Comparison of ENCODE assay signal across 9 mouse cellular contexts in genomic region chr4:46487348-46487747, GRCm38 (mm10). TPM values are rescaled to one million over a fixed set of nuclear protein-coding genes. Genes with fewer than 3 reads are reported as not detected.
DNase-seq lines count a peak whose midpoint lies in the region; ATAC-seq lines count a peak whose summit lies in the region.
"Had no signal": no experiment of that assay in that cellular context is flagged by ENCODE, and none has a peak within 500 bp of the region (broad histone marks: within the 10 kb centered on the region; RNA-seq: fewer than 3 reads in every experiment).

No protein-coding gene starts in this region.

- H3K27ac ChIP-seq in macrophage, result 0 out of 2 replicates have a peak overlapping the region, but pooled peaks have one; percentile 5
- H3K27ac ChIP-seq: left cerebral cortex, adult 2 months; neural tube, embryonic 12.5 days had no signal

- H3K4me1 ChIP-seq in megakaryocyte, embryonic 14.5 days, result peaks cover 85% of the 10 kb centered on the region

- peaks cover 15% of the 10 kb centered on the region for H3K36me3 ChIP-seq in megakaryocyte, embryonic 14.5 days (replicated peaks; ENCODE audit: low read length)
- H3K36me3 ChIP-seq in macrophage (ENCODE audit: inconsistent target), result no peaks in the 10 kb centered on the region
- H3K36me3 ChIP-seq: neural tube, embryonic 12.5 days had no signal

- ATAC-seq in megakaryocyte, adult 5-6 weeks (ENCODE audit: poor library complexity, severe bottlenecking), result no peak

- peaks cover 31% of the 10 kb centered on the region for H3K79me2 ChIP-seq in macrophage (ENCODE audit: inconsistent target)

- 72% methylated on average over 4 of the region's 5 CpGs for WGBS in macrophage (ENCODE audit: missing documents)

- DNase-seq in cerebellum, adult 9-10 months, result peak; percentile 52
- DNase-seq in heart, postnatal 25 days (ENCODE audit: low spot score), result peak; percentile 73
- no peak for DNase-seq in MN1 (ENCODE audit: low spot score)
- no peak for DNase-seq in B cell, adult 2 months

- H3K9me3 ChIP-seq in megakaryocyte, embryonic 14.5 days, result no peaks in the 10 kb centered on the region
- H3K9me3 ChIP-seq: neural tube, embryonic 12.5 days had no signal

- peak overlapping the region; percentile 38 for H3K4me3 ChIP-seq in megakaryocyte, embryonic 14.5 days (replicated peaks)
- no peak overlapping the region for H3K4me3 ChIP-seq in macrophage (ENCODE audit: inconsistent target)
- H3K4me3 ChIP-seq: left cerebral cortex, adult 2 months; neural tube, embryonic 12.5 days had no signal

- intact Hi-C loops in heart, postnatal 25 days (cut with DNase I), result loop anchor here (5.0 kb wide), 1 partner anchor 35 kb away; the partner anchor contains the start of gene Anp32b

- H3K27me3 ChIP-seq in megakaryocyte, embryonic 14.5 days (replicated peaks), result no peaks in the 10 kb centered on the region
- H3K27me3 ChIP-seq: neural tube, embryonic 12.5 days had no signal

RNA-seq across cellular contexts. Expression of gene Nans, which starts 1.7 kb away (rescaled TPM):
- polyA plus RNA-seq in megakaryocyte, embryonic 14.5 days (2012; ENCODE audit: insufficient read depth, low replicate concordance), result 34.0 and 67.2 TPM in 2 replicates
- 39.9 and 45.3 TPM in 2 replicates for total RNA-seq in megakaryocyte, adult 5-6 weeks (2015)
- total RNA-seq in megakaryocyte, adult 5-6 weeks (2017), result 52.9 and 53.9 TPM in 2 replicates
- total RNA-seq in heart, postnatal 25 days (2021), result 10 to 100 TPM; 15.5 to 16.5 TPM
- 10 to 100 TPM in 5 of 26 experiments, 1 to 10 TPM in 21; 1.9 to 14.7 (median 6.4) TPM for total RNA-seq in macrophage (2018; cell fraction: chromatin; rRNA removed)
- total RNA-seq in macrophage (2018; cell fraction: cytosol; rRNA removed), result 10 to 100 TPM; 20.9 to 34.7 (median 26.7) TPM
- 10 to 100 TPM in 10 of 26 experiments, 1 to 10 TPM in 16; 5.6 to 19.6 (median 8.4) TPM for total RNA-seq in macrophage (2018; cell fraction: nucleus; rRNA removed)
- 32.4 to 51.6 TPM (median 48.9 TPM) in 3 replicates for polyA plus RNA-seq in macrophage (2018)

RNA-seq across cellular contexts. Expression of gene Anp32b, which starts 36.6 kb away (rescaled TPM):
- polyA plus RNA-seq in megakaryocyte, embryonic 14.5 days (2012; ENCODE audit: insufficient read depth, low replicate concordance), result 638 and 1,212 TPM in 2 replicates
- 496 and 542 TPM in 2 replicates for total RNA-seq in megakaryocyte, adult 5-6 weeks (2015)
- 105 and 108 TPM in 2 replicates for total RNA-seq in megakaryocyte, adult 5-6 weeks (2017)
- total RNA-seq in heart, postnatal 25 days (2021), result 10 to 100 TPM; 51.7 to 57.3 TPM
- 10 to 100 TPM in 25 of 26 experiments, 1 to 10 TPM in 1; 9.4 to 62.2 (median 32.0) TPM for total RNA-seq in macrophage (2018; cell fraction: chromatin; rRNA removed)
- total RNA-seq in macrophage (2018; cell fraction: cytosol; rRNA removed), result 100 to 1,000 TPM; 103 to 197 (median 144) TPM
- 100 to 1,000 TPM in 5 of 26 experiments, 10 to 100 TPM in 21; 34.2 to 193 (median 70.5) TPM for total RNA-seq in macrophage (2018; cell fraction: nucleus; rRNA removed)
- polyA plus RNA-seq in macrophage (2018), result 116 to 339 TPM (median 295 TPM) in 3 replicates

RNA-seq across cellular contexts. Expression of gene Trim14, which starts 48.6 kb away (rescaled TPM):
- 2.0 and 8.1 TPM in 2 replicates for polyA plus RNA-seq in megakaryocyte, embryonic 14.5 days (2012; ENCODE audit: insufficient read depth, low replicate concordance)
- 9.7 and 13.3 TPM in 2 replicates for total RNA-seq in megakaryocyte, adult 5-6 weeks (2015)
- 26.8 and 42.5 TPM in 2 replicates for total RNA-seq in megakaryocyte, adult 5-6 weeks (2017)
- 1 to 10 TPM; 1.7 to 1.9 TPM for total RNA-seq in heart, postnatal 25 days (2021)
- 100 to 1,000 TPM in 20 of 26 experiments, 10 to 100 TPM in 6; 40.3 to 320 (median 186) TPM for total RNA-seq in macrophage (2018; cell fraction: chromatin; rRNA removed)
- 100 to 1,000 TPM in 14 of 26 experiments, 10 to 100 TPM in 12; 40.9 to 189 (median 109) TPM for total RNA-seq in macrophage (2018; cell fraction: cytosol; rRNA removed)
- 100 to 1,000 TPM in 20 of 26 experiments, 10 to 100 TPM in 6; 47.0 to 265 (median 151) TPM for total RNA-seq in macrophage (2018; cell fraction: nucleus; rRNA removed)
- polyA plus RNA-seq in macrophage (2018), result 89.8 to 107 TPM (median 90.1 TPM) in 3 replicates

Comparison
In these comparisons a context has a peak if more than half of its experiments do, and no peak if none do; other contexts are left out.
1. DNase-seq: peak in cerebellum, adult 9-10 months (single experiment) and heart, postnatal 25 days (single experiment); none in MN1 (single experiment) and B cell, adult 2 months (0 of 2).